Mouse (Mus musculus) v-Abl transformed pro-B cells (cell line): ENCODE data around the gene Rftn1.
"Not testable (repeated sequence)": the region's sequence is repeated elsewhere in the genome, so short reads cannot be mapped to it uniquely, and the experiment has no call there.

Experiments
- in situ Hi-C, 2 experiments: fragments of 400-800 bp; cut with MboI; formaldehyde crosslinking; loops; one replicate each; pipeline ENCODE4 v1.15.1; 2025; ENCODE audit not compliant: unreplicated experiment in 2 of 2

The Rftn1 gene

DNA sequence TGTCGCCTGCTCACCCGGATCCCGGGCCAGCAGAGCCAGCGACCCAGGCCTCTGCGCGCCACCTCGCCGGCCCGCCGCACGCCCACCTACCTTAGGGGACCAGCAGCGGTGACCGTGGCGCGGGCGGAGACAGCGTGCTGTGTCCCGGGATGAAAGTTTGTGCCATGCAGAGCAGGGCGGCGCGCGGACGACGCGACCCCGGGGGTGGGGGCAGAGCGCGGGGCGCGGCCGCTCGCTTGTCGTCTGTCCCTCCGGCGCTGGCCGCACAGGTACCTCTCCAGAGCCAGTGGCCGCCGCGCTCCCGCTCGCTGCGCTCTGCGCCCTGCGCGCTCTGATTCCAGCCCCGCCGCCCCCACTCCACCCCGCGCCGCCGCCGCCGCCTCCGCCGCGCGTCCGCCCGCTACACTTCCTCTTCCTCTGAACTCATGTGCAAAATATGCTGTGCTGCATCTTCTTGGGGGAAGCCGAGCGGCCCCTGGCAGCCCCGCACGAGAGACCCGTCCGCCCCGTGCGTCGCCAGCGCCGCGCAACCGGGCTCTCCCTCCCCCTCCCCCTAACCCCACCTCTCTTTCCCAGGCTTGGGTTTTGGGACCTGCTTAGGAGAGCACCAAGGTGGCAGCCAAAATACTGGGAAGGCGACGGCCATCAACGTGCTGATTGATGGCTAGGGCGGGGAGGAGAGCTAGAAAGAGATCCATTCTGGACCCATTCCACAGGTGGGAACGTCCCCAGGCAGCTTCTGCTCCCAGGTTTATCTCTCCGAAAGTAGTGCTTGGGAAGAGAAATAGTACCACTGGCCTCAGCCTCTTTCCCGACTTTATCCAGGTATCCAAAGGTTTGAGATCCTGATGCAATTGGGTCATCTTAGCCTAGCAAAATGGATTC is at the start of gene Rftn1:
Rftn1 (minus strand) TSS at position 544 of the 885 bp plus-strand sequence.
- in situ Hi-C loops = loop anchor here (5.0 to 25.0 kb wide), 6 partner anchors 98 to 1778 kb away; partner anchors contain the start of genes Nfya (in 1 of the 2), Oard1 (in 1 of the 2) and Plcl2 (in 1 of the 2)

DNA sequence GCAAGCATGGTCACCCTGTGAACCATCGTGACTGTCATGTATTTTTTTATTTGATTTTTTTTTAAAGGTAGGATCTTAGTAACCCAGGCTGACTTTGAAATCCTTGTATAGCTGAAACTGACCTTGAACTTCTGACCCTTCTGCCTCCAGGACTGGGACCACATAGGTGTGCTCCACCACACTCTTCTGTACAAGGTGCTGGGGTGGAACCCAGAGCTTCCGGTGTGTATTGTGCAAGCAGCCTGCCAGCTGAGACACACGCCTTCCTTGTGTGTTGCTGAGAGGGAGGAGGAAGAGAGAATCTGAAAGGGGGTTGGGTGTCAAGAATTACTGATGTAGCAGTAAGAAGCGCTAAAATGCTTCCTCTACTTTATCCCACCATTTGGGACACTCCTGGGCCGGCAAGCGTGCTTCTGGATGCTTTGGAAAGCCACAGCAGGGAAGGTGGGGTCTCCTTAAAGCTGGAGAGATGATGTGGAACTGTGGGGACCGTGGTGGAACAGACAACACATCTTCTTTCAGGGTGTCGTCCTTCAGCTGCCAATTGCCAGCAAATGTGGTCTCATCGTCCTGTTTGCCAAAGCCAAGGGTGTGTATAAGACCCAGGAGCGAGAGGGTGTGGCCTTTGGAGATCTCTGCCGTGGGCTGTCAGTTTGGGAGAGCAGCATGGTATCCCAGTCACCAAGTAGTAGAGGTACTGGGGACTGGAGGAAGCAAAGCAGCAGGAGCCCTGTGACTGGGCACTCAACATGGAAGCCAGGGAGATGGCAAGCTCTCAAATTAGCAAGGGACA is 47.5 kb upstream of the Rftn1 start:
- in situ Hi-C loops = loop anchor here (5.0 kb wide), 3 partner anchors 41 to 271 kb away; no protein-coding TSS in a partner anchor

DNA sequence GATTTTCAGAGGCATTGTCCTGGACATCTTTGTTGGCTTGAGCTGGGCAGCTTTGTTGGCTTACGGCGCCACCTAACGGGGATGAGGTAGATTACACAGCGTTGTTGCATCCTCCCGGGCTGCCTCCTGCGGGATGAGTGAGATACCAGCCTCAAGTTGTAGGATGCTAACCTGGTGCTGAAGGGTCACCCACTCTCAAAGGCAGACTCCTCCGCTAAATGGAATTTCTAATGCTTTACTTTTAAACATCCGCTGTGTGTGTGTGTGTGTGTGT is 46.9 kb upstream of the Rftn1 start:
- in situ Hi-C loops = loop anchor here (5.0 kb wide), 3 partner anchors 40 to 270 kb away; no protein-coding TSS in a partner anchor

DNA sequence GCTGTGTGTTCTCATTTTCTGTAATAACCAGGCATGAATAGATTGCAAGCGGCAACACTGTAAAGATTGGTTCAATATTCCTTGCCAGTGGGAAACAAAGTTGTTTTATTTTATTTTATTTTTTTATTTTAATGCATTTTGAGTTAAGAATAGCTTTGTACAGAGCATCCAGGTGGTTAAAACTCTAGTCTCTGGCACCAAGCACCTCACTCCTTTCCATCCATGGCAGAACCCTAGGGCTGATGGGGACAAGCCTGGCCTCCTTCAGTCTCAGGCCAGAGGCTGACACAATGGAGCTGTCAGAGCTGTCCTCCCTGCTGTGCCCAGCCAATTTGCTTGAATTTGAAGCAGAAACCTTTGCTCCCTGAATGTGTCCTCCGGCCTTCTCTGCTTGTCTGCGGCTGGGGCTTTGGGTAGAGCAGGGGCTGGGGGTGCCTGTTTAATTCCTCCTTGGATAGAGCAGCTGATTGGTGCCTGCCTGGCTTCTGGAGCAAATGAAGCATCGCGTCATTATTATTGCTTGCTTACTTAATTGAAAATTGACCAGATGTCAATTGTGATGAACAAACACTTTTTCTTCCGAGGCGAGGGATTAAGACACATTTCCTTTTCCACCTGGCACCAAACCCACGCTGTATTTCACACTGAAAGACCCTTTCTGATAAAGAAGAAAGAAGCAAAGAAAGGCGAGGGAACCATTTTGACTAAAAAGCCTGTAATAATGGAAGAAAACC is 46.4 kb upstream of the Rftn1 start:
- in situ Hi-C loops = loop anchor here (5.0 kb wide), 3 partner anchors 40 to 270 kb away; no protein-coding TSS in a partner anchor

DNA sequence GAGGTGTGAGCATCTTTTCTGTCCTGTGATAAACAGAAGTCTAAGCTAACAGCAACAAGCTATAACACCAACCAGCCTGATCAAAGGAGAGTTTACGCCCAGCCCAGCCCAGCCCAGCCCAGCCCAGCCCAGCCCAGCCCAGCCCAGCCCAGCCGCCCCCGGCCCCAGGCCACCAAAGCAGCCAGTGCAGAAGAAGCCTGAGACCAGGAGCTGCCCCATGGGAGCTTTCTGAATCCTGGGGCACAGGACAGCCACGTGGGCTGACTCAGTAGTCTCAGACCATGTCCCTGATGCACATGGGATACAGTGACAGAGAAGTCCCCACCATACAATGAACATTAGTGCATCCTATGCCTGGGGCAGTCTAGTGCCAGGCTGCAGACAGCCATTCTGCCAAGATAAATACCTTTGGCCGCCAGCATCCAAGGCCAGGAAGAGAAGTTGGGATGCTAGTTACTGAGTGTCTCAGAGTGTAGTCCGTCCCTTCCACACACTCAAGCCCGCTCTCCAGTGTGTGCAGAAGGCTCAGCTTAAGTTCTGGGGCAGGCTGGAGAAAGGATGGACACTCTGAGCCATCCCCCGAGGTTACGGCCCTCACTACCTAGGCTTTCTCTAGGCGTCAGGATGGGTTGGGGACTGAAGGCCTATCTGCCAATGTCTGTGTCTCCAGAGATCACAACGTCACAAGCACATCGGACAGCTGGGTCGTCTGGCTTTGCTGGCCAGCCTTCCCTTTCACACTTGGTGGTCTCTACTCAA is 45.6 kb upstream of the Rftn1 start:
- in situ Hi-C loops = loop anchor here (5.0 kb wide), 3 partner anchors 39 to 269 kb away; no protein-coding TSS in a partner anchor

DNA sequence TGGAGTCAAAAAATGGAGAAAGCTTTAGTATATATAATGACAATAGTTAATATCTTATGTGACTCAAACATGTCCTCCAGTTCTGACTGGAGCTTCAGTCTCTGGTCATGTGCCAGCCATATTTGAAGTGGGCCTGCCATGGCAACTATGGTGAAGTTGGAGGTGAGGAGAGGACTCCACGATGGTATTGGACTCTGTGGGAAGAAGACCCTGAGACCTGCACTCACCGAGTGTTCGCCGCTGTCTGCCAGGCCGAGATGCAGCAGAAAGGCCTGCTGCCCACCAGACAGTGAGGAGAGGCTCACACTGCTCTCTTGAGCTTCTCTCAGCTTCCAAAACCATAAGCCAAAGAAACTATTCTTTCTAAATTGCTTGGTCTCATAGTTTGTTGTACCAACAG is 43.5 kb upstream of the Rftn1 start:
- in situ Hi-C loops = no loop called here

DNA sequence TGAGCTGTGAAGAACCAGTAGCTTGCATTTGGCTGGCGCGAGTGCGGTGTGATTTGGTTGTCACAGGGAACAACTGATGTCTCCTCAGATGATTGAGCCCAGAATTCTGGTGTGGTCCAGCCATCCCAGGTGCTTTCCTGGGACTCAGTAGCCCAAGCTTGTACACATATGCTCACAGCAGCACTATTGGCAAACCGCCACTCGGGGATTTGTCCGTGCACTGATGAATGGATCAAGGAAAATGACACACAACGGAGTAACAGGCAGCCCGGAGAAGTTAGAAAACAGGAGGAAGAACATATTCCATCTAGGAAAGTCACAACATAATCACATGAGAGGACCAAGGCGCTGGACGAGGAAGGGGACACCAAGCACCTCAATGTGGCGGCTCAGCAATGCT is 42.3 kb upstream of the Rftn1 start:
- in situ Hi-C loops = no loop called here

DNA sequence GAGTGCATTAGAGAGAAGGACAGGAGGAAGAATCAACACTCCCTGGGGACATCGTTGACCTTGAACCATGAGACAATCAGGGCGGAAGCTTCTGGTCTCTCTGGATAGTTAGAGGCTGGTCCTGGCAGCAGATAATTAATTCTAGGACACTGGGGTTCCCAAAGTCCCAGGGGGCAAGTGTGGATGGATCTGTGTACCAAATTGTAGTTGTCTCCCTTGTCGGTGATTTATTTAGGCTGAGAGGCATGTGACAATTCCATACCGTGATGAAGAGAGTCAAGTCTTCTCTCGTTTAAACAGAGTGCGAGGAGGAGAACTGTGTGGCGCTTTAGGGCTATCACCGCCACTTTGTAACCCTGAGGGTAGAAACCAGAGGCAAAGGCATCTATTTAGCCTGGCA is 40.7 kb upstream of the Rftn1 start:
- in situ Hi-C loops = no loop called here

DNA sequence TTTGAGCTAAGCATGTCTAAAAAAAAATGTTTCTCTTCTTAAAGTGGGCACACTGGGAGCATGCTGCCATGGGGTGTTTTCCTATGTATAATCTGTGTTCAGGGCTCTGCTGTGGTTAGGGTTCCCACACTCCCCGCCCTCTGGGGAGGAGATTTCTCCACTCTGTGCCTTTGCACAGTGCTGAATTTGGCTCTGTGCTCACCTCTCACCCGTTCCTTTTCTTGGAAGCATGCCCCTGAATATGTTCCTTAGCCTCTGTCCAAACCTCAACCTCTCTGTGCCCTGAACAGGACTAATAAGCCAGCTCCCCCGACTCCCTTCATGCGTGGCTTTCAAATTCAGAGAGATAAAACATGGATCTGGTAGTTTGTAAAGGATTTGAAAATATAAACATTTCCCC is 39.1 kb upstream of the Rftn1 start:
- in situ Hi-C loops = no loop called here

DNA sequence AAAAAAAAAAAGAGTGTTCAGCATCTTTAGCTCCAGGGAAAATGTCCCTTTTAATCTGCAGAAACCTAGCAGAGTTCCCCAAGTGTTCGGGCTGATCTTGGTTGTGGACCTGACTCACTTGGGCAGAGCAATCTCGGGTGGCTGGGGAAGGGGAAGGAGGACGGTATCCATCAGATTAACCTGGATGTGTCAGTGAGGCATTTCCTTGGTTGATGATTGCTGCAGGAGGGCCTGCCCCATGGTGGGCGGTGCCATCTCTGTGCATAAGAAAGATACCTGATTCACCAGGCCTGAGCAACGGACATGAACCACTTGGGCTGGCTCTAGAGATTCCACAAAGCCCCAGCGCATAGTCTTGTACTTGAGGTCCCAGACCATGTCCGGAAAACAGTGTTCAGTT is 36.9 kb upstream of the Rftn1 start:
- in situ Hi-C loops = no loop called here

DNA sequence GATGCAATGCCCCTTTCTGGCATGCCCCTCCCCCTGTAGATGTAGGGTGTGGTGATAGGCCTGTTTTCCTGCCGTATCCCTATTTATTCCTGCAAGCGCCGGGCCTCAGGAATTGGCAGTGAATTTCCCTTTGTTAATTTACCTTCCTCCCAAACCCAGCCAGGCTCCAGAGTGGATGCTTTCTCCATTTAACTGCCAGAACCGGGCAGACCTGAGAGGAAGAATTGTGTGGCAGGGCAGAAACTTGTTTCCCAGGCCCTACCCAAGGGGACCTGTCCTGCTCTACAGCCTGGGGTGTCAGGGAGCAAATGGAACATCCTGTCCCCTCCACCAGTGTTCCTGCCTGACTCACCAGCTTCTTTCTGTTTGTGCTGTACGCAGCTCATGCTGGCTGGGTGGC is 34.2 kb upstream of the Rftn1 start:
- in situ Hi-C loops = no loop called here

DNA sequence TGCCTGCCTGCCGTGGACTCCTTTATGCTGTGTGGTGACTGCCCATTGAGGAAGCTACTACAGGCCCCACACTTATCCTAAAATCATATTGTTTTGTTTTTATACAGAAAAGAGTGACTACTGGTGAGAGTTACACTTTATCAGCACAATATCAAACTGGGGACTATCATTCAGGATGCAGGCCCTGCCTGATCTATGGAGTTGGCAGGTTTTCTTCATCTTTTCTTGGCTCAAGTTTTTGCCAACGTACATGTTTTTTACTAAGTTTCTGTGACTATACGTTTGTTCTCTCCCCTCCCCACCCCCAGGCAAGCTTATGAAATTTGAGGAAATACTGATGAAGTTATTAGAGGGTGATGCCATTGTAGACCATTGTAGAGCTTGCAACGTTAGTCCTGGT is 27.5 kb upstream of the Rftn1 start:
- in situ Hi-C loops = no loop called here

DNA sequence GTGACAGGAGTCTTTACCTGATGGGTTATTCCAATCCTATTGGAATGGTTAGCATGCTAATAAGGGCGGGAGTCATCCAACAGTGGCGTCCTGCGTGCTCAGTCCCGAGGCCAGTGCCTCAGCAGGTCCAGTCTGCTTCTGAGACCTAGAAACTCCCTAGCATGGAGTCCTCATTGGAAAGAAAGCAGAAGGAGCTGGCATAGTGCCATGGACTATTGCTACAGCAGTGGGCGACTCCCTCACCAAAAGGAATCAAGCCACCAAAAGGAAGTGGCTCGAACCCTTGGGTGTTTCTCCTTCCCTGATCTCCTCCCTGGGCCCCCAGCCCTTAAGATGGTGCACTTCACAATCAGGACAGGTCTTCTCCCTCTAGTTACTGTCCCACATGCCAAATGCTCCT is 24.6 kb upstream of the Rftn1 start:
- in situ Hi-C loops = no loop called here

DNA sequence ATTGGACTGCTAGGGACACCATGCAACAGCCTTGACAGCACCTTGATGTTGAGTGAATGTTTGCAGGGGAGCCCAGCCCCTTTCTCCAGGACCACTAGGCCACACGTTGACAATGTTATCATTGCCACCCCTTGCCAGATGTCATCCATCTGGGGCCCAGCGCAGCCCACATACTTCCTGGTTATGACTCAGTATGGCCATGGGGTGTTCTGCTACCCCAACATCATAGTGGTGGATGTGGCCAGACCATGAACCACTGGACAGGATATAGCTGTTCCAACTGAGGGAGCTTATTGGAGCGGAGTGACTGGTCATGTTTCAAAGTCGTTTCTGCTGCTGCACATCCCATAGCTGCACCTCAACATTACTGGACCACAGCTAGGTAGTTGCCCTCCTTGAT is 22.6 kb upstream of the Rftn1 start:
- in situ Hi-C loops = no loop called here

DNA sequence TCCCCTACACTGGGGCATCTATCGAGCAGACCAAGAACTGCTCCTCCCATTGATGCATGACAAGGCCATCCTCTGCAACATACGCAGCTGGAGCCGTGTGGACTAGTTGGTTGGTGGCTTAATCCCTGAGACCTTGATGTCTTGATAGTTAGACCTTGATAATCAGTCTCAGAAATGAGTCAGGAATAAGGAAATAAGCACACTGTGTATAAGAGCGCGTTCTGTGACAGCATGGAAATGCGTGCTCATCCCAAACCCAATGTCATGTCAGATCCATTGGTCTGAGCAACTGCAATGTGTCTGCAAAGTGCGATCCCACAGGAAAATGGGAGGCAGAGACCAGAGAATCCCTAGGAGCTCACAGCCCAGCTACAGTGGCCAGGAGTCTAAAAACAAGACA is 21.3 kb upstream of the Rftn1 start:
- in situ Hi-C loops = no loop called here

DNA sequence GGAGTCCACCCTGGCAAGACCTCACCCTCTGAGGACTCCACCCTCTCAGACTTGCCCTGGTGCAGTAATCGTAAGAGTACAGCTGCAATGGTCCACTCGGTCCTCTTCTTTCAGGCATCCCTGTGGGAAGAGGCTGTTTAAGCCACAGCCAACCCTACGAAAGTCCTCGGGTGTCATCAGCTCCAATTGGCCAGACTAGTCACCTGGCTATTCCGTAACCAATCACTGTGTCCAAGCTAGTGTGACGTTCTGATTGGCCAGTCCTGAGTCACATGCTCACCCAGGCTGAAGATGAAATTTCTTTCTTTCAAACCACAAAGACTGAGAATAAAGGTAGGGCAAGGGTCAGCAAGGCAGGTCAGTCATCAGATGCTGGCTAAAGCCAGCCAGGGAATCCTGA is 19.4 kb upstream of the Rftn1 start:
- in situ Hi-C loops = no loop called here

DNA sequence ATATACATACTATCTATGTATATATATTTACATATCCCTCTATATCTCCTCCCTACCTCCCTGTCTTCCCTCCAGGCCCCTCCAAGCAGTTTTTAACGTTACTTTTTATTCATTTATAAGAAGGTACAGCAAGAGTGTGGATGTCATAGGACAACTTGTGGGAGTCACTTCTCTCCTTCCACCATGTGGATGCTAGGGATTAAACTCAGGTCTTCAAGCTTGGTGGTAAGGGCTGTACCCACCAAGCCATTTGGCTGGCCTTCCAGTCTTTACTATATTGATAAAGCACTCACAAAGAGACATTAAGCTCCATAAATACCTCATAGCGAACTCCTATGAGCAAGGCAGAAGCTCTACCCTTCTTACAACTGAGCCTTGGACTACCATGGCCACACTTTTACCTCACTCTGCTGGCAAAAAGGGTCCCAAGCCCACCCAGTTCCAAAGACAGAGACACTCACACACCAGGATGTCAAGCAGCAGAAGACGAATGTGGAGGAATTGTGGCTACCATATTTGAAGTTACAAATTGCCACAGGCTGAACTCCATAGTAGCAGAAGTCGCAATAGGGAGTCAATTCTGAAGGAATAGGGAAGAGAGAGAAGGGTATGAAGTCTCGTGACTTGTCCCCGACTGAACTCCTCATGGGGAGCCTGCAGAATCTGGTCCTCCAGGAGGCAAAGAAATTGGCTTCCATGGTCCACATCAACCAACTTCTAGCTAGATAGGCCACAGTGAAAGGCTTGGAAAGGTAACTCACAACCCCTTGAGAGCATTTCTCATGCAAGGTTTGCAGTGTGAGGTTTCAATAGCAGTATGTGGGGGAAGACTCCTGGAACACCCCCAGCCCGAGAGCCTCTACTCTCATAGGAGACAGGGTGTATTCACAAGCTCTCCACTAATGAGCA is 17.9 kb upstream of the Rftn1 start:
- in situ Hi-C loops = no loop called here

DNA sequence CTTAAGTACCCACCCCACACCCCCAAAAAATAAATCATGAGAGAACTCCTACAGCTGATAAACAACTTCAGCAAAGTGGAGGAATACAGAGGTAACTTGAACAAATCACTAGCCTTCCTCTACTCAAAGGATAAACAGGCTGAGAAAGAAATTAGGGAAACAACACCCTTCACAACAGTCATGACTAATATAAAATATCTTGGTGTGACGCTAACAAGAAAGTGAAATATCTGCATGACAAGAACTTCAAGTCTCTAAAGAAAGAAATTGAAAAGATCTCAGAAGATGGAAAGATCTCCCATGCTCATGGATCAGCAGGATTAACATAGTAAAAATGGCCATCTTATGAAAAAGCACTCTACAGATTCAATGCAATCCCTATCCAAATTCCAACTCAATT is 15.8 kb upstream of the Rftn1 start:
- in situ Hi-C loops = not testable (repeated sequence)

DNA sequence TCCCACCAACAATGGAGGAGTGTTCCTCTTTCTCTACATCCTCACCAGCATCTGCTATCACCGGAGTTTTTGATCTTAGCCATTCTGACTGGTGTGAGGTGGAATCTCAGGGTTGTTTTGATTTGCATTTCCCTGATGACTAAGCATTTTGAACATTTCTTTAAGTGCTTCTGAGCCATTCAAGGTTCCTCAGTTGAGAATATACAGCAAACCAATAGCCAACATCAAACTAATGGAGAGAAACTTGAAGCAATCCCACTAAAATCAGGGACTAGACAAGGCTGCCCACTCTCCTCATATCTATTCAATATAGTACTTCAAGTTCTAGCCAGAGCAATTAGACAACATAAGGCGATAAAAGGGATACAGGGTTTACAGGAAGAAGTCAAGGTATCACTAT is 15.4 kb upstream of the Rftn1 start:
- in situ Hi-C loops = not testable (repeated sequence)
